In genomic region chr2:154292833-154293232, GRCm38 (mm10) we compare ENCODE assay signal across 39 mouse cellular contexts. TPM values are rescaled to one million over a fixed set of nuclear protein-coding genes. Genes with fewer than 3 reads are reported as not detected.
DNase-seq lines count a peak whose midpoint lies in the region; ATAC-seq and TF ChIP-seq lines count a peak whose summit lies in the region.
"Had no signal": no experiment of that assay in that cellular context is flagged by ENCODE, and none has a peak within 500 bp of the region (broad histone marks: within the 10 kb centered on the region; RNA-seq: fewer than 3 reads in every experiment).

No protein-coding gene starts in this region.

- 73% methylated on average over 1 of the region's 1 CpGs for WGBS in heart, adult 2 months
- WGBS in stomach, postnatal 0 days, result 86% methylated on average over 1 of the region's 1 CpGs
- 83% methylated on average over 1 of the region's 1 CpGs for WGBS in midbrain, embryonic 16.5 days

- no peak overlapping the region for H3K9ac ChIP-seq in heart, adult 2 months (ENCODE audit: low read depth, low read length)
- no peak overlapping the region for H3K9ac ChIP-seq in stomach, postnatal 0 days (ENCODE audit: low read length)
- no peak overlapping the region for H3K9ac ChIP-seq in midbrain, embryonic 16.5 days (ENCODE audit: low read depth, low read length)
- H3K9ac ChIP-seq: embryonic facial prominence, embryonic 15.5 days; forebrain, embryonic 12.5 days; forebrain, postnatal 0 days; heart, embryonic 13.5 days; limb, embryonic 15.5 days; liver, embryonic 14.5 days; midbrain, embryonic 15.5 days; neural tube, embryonic 12.5 days had no signal

- no peaks in the 10 kb centered on the region for H3K27me3 ChIP-seq in heart, adult 2 months (ENCODE audit: control insufficient read depth, insufficient read depth, low read length)
- H3K27me3 ChIP-seq in testis, adult 2 months (ENCODE audit: control insufficient read depth, insufficient read depth, low read length), result no peaks in the 10 kb centered on the region
- no peaks in the 10 kb centered on the region for H3K27me3 ChIP-seq in stomach, postnatal 0 days (ENCODE audit: control insufficient read depth, insufficient read depth, low read length)
- no peaks in the 10 kb centered on the region for H3K27me3 ChIP-seq in midbrain, embryonic 16.5 days (ENCODE audit: control insufficient read depth, insufficient read depth, low read depth, low read length)
- H3K27me3 ChIP-seq: embryonic facial prominence, embryonic 15.5 days; forebrain, embryonic 12.5 days; heart, embryonic 13.5 days; limb, embryonic 15.5 days; midbrain, embryonic 15.5 days; neural tube, embryonic 12.5 days had no signal

- no peaks in the 10 kb centered on the region for H3K36me3 ChIP-seq in heart, adult 2 months (ENCODE audit: control insufficient read depth, insufficient read depth, low read length)
- peaks cover 2% of the 10 kb centered on the region; the same call in 1 of the 2 replicates for H3K36me3 ChIP-seq in testis, adult 2 months (ENCODE audit: control insufficient read depth, insufficient read depth, low read length)
- H3K36me3 ChIP-seq in stomach, postnatal 0 days (ENCODE audit: control insufficient read depth, insufficient read depth, low read length), result no peaks in the 10 kb centered on the region
- H3K36me3 ChIP-seq in midbrain, embryonic 16.5 days (ENCODE audit: control insufficient read depth, insufficient read depth, low read length), result no peaks in the 10 kb centered on the region
- H3K36me3 ChIP-seq: embryonic facial prominence, embryonic 10.5 days; embryonic facial prominence, embryonic 15.5 days; forebrain, embryonic 12.5 days; heart, embryonic 13.5 days; hindbrain, embryonic 10.5 days; limb, embryonic 10.5 days; limb, embryonic 15.5 days; midbrain, embryonic 15.5 days; neural tube, embryonic 12.5 days had no signal

- TF ChIP-seq CTCF in heart, adult 2 months (IDR thresholded peaks at IDR 0.05), result 0 out of 2 replicates have a peak, but pooled peaks have one; percentile 8
- peak; percentile 57 for TF ChIP-seq CTCF in layer of hippocampus, adult 2 months (conservative IDR thresholded peaks at IDR 0.05)
- no peak for TF ChIP-seq CTCF in testis, adult 2 months (IDR thresholded peaks at IDR 0.05; ENCODE audit: control insufficient read depth, insufficient read depth, insufficient replicate concordance, low read depth, low read length)
- TF ChIP-seq CTCF in stomach, postnatal 0 days (IDR thresholded peaks at IDR 0.05; ENCODE audit: low read depth), result peak; percentile 51

- H3K9me3 ChIP-seq in stomach, postnatal 0 days (ENCODE audit: control insufficient read depth, low read length), result no peaks in the 10 kb centered on the region
- no peaks in the 10 kb centered on the region for H3K9me3 ChIP-seq in midbrain, embryonic 16.5 days (replicated peaks; ENCODE audit: control insufficient read depth, low read length, poor library complexity, severe bottlenecking)
- H3K9me3 ChIP-seq: embryonic facial prominence, embryonic 10.5 days; embryonic facial prominence, embryonic 15.5 days; forebrain, embryonic 12.5 days; heart, embryonic 13.5 days; hindbrain, embryonic 10.5 days; limb, embryonic 10.5 days; limb, embryonic 15.5 days; midbrain, embryonic 15.5 days; neural tube, embryonic 12.5 days had no signal

- no peaks in the 10 kb centered on the region for H3K4me1 ChIP-seq in heart, adult 2 months (ENCODE audit: control insufficient read depth, insufficient read depth, low read length)
- no peaks in the 10 kb centered on the region for H3K4me1 ChIP-seq in testis, adult 2 months (ENCODE audit: control insufficient read depth, insufficient read depth, low read length)
- no peaks in the 10 kb centered on the region for H3K4me1 ChIP-seq in stomach, postnatal 0 days (replicated peaks; ENCODE audit: control insufficient read depth, insufficient read depth)
- H3K4me1 ChIP-seq in midbrain, embryonic 16.5 days (ENCODE audit: control insufficient read depth, insufficient read depth, low read length), result no peaks in the 10 kb centered on the region
- H3K4me1 ChIP-seq: embryonic facial prominence, embryonic 10.5 days; embryonic facial prominence, embryonic 15.5 days; forebrain, embryonic 12.5 days; heart, embryonic 13.5 days; hindbrain, embryonic 10.5 days; limb, embryonic 10.5 days; limb, embryonic 15.5 days; midbrain, embryonic 15.5 days; neural tube, embryonic 12.5 days had no signal

- no peak overlapping the region for H3K27ac ChIP-seq in heart, adult 2 months
- H3K27ac ChIP-seq in layer of hippocampus, adult 2 months, result no peak overlapping the region
- peak overlapping the region; percentile 59; the same call in 1 of the 2 replicates for H3K27ac ChIP-seq in testis, adult 2 months (ENCODE audit: control insufficient read depth, insufficient read depth, low read depth, low read length)
- no peak overlapping the region for H3K27ac ChIP-seq in stomach, postnatal 0 days (replicated peaks)
- H3K27ac ChIP-seq in midbrain, embryonic 16.5 days (ENCODE audit: low read length), result no peak overlapping the region
- H3K27ac ChIP-seq: embryonic facial prominence, embryonic 10.5 days; embryonic facial prominence, embryonic 15.5 days; forebrain, embryonic 12.5 days; heart, embryonic 13.5 days; hindbrain, embryonic 10.5 days; limb, embryonic 10.5 days; limb, embryonic 15.5 days; liver, embryonic 14.5 days; macrophage; midbrain, embryonic 15.5 days; neural tube, embryonic 12.5 days had no signal

- TF ChIP-seq POLR2A in heart, adult 2 months (IDR thresholded peaks at IDR 0.05; ENCODE audit: insufficient read depth, low read depth, low read length), result no peak
- no peak for TF ChIP-seq POLR2A in testis, adult 2 months (IDR thresholded peaks at IDR 0.05; ENCODE audit: control insufficient read depth, low read depth, low read length)

- no peaks in the 10 kb centered on the region for H3K79me2 ChIP-seq in heart, adult 2 months (replicated peaks; ENCODE audit: control insufficient read depth, insufficient read depth, low read length)

- H3K4me3 ChIP-seq in heart, adult 2 months, result no peak overlapping the region
- H3K4me3 ChIP-seq in layer of hippocampus, adult 2 months, result no peak overlapping the region
- H3K4me3 ChIP-seq in testis, adult 2 months (ENCODE audit: control insufficient read depth, low read depth, low read length), result no peak overlapping the region
- H3K4me3 ChIP-seq in stomach, postnatal 0 days (ENCODE audit: low read depth, low read length), result no peak overlapping the region
- H3K4me3 ChIP-seq in midbrain, embryonic 16.5 days (ENCODE audit: low read depth, low read length), result no peak overlapping the region
- H3K4me3 ChIP-seq: embryonic facial prominence, embryonic 10.5 days; embryonic facial prominence, embryonic 15.5 days; forebrain, embryonic 12.5 days; heart, embryonic 13.5 days; hindbrain, embryonic 10.5 days; limb, embryonic 10.5 days; limb, embryonic 15.5 days; midbrain, embryonic 15.5 days; myocyte; neural tube, embryonic 12.5 days had no signal

- no peak for DNase-seq in heart, adult 2 months
- DNase-seq in heart, adult 11 months, result no peak
- no peak for DNase-seq in layer of hippocampus, adult 2 months (ENCODE audit: low spot score in 2 of 2)
- no peak for DNase-seq in layer of hippocampus, adult 18-20 months (ENCODE audit: low spot score in 2 of 2)
- no peak for DNase-seq in testis, postnatal 10 days (ENCODE audit: low spot score)
- no peak for DNase-seq in stomach, postnatal 0 days (ENCODE audit: low spot score)
- DNase-seq: adrenal gland, adult 8-10 months; B cell, adult 2 months; cerebellum, adult 8-10 months; forebrain, postnatal 0 days; gastrocnemius, postnatal 10 days; heart, adult 18-20 months; heart, postnatal 14 days; kidney, adult 11 months; kidney, postnatal 25 days; layer of hippocampus, postnatal 36 days; right cerebral cortex, adult 18-20 months; spleen, adult 18-20 months; thymus, postnatal 4 days had no signal

- no peak overlapping the region for H3K4me2 ChIP-seq in stomach, postnatal 0 days (replicated peaks; ENCODE audit: low read depth)
- no peak overlapping the region for H3K4me2 ChIP-seq in midbrain, embryonic 16.5 days (ENCODE audit: low read length)
- H3K4me2 ChIP-seq: embryonic facial prominence, embryonic 15.5 days; forebrain, embryonic 12.5 days; heart, embryonic 13.5 days; limb, embryonic 15.5 days; midbrain, embryonic 15.5 days; neural tube, embryonic 12.5 days had no signal

- TF ChIP-seq EP300 in heart, adult 2 months (IDR thresholded peaks at IDR 0.05; ENCODE audit: insufficient read depth, low read depth, low read length), result no peak
- no peak for TF ChIP-seq EP300 in stomach, postnatal 0 days (optimal IDR thresholded peaks at IDR 0.05)

- intact Hi-C loops in heart, adult 2 months (cut with DNase I), result loop anchor here (5.0 to 10.0 kb wide), 2 partner anchors 76 to 298 kb away; no protein-coding TSS in a partner anchor

- ATAC-seq in stomach, postnatal 0 days (ENCODE audit: low FRiP score, low TSS enrichment), result no peak
- no peak for ATAC-seq in midbrain, embryonic 16.5 days
- ATAC-seq: forebrain, postnatal 0 days; hindbrain, embryonic 16.5 days; midbrain, embryonic 15.5 days had no signal

RNA-seq across cellular contexts. Expression of gene Bpifb9b, which starts 14.2 kb away (rescaled TPM):
- not detected for total RNA-seq in heart, adult 2 months (2021)
- not detected in 2 replicates for polyA plus RNA-seq in heart, adult 2 months (2012; rRNA removed)
- not detected for total RNA-seq in layer of hippocampus, adult 2 months (2021)
- total RNA-seq in layer of hippocampus, adult 18-20 months (2021), result not detected
- not detected in 2 replicates for polyA plus RNA-seq in testis, adult 2 months (2012; rRNA removed)
- not detected in 2 replicates for polyA plus RNA-seq in stomach, postnatal 0 days (2015; fragmentation: Nextera tagmentation; extraction: Ambion mirVana)
- not detected in 2 replicates for polyA plus RNA-seq in midbrain, embryonic 16.5 days (2015; fragmentation: Nextera tagmentation; extraction: Ambion mirVana)
- total RNA-seq: adrenal gland, postnatal 4 days; forebrain, postnatal 0 days; gastrocnemius, postnatal 10 days; heart, adult 18-20 months; heart, postnatal 14 days; layer of hippocampus, postnatal 36 days; left cerebral cortex, postnatal 10 days had no signal
- polyA plus RNA-seq: embryonic facial prominence, embryonic 10.5 days; forebrain, embryonic 12.5 days; forebrain, postnatal 0 days; hindbrain, embryonic 10.5 days; hindbrain, embryonic 16.5 days; kidney, embryonic 14.5 days; limb, embryonic 10.5 days; limb, embryonic 15.5 days; liver, embryonic 14.5 days; lung, embryonic 16.5 days; macrophage; midbrain, embryonic 15.5 days; myocyte; neural tube, embryonic 12.5 days; stomach, embryonic 16.5 days had no signal

RNA-seq across cellular contexts. Expression of gene Bpifb9a, which starts 35.2 kb away (rescaled TPM):
- total RNA-seq in heart, adult 2 months (2021), result not detected
- polyA plus RNA-seq in heart, adult 2 months (2012; rRNA removed), result not detected in 2 replicates
- not detected for total RNA-seq in layer of hippocampus, adult 2 months (2021)
- not detected for total RNA-seq in layer of hippocampus, adult 18-20 months (2021)
- polyA plus RNA-seq in testis, adult 2 months (2012; rRNA removed), result not detected in 2 replicates
- polyA plus RNA-seq in stomach, postnatal 0 days (2015; fragmentation: Nextera tagmentation; extraction: Ambion mirVana), result not detected in 2 replicates
- not detected in 2 replicates for polyA plus RNA-seq in midbrain, embryonic 16.5 days (2015; fragmentation: Nextera tagmentation; extraction: Ambion mirVana)
- total RNA-seq: adrenal gland, postnatal 4 days; forebrain, postnatal 0 days; gastrocnemius, postnatal 10 days; heart, adult 18-20 months; heart, postnatal 14 days; layer of hippocampus, postnatal 36 days; left cerebral cortex, postnatal 10 days had no signal
- polyA plus RNA-seq: embryonic facial prominence, embryonic 10.5 days; embryonic facial prominence, embryonic 15.5 days; forebrain, embryonic 12.5 days; forebrain, postnatal 0 days; heart, embryonic 13.5 days; hindbrain, embryonic 10.5 days; hindbrain, embryonic 16.5 days; kidney, embryonic 14.5 days; limb, embryonic 10.5 days; limb, embryonic 15.5 days; liver, embryonic 14.5 days; lung, embryonic 16.5 days; macrophage; midbrain, embryonic 15.5 days; myocyte; neural tube, embryonic 12.5 days; stomach, embryonic 16.5 days had no signal
